Mouse (Mus musculus) midbrain, embryonic 11.5 days (tissue): ENCODE results near the gene Mesp2. TPM values are rescaled to one million over a fixed set of nuclear protein-coding genes. Genes with fewer than 3 reads are reported as not detected.
A peak's percentile ranks its signal among the peaks of the same experiment; 100 is the strongest.
"Not testable (repeated sequence)": the region's sequence is repeated elsewhere in the genome, so short reads cannot be mapped to it uniquely, and the experiment has no call there.

Experiments
- ATAC-seq: fragments of 200-750 bp; cut with Nextera tagmentation; 2 replicates; pipeline ENCODE4 v1.8.0; 2017; ENCODE audit warnings: moderate TSS enrichment, moderate library complexity; ENCODE audit not compliant: low FRiP score
- DNase-seq: peaks from one replicate; pipeline ENCODE4 v3.0.0; 2015; ENCODE audit warnings: low spot score; ENCODE audit errors: missing footprints
- H3K27ac ChIP-seq: fragments of 300-500 bp; sonication (generic); 2 replicates; pipeline ENCODE4 v1.5.1; 2014; ENCODE audit warnings: low read depth, low read length
- H3K27me3 ChIP-seq: fragments of 300-500 bp; sonication (generic); 2 replicates; pipeline ENCODE4 v1.6.1; 2014; ENCODE audit warnings: mild to moderate bottlenecking, low read length, moderate library complexity, mixed read lengths; ENCODE audit not compliant: control insufficient read depth, insufficient read depth
- H3K36me3 ChIP-seq: fragments of 300-500 bp; sonication (generic); 2 replicates; pipeline ENCODE4 v1.6.1; 2014; ENCODE audit warnings: mild to moderate bottlenecking, low read length, moderate library complexity, mixed read lengths; ENCODE audit not compliant: control insufficient read depth, insufficient read depth
- H3K4me1 ChIP-seq: fragments of 300-500 bp; sonication (generic); 2 replicates; pipeline ENCODE4 v1.6.1; 2014; ENCODE audit warnings: low read length; ENCODE audit not compliant: control insufficient read depth, insufficient read depth
- H3K4me2 ChIP-seq: fragments of 300-500 bp; sonication (generic); 2 replicates; pipeline ENCODE4 v1.6.1; 2014; ENCODE audit warnings: mild to moderate bottlenecking, moderate library complexity
- H3K4me3 ChIP-seq: fragments of 300-500 bp; sonication (generic); 2 replicates; pipeline ENCODE4 v1.5.1; 2014; ENCODE audit warnings: low read depth, low read length
- H3K9ac ChIP-seq: fragments of 300-500 bp; sonication (generic); 2 replicates; pipeline ENCODE4 v1.6.1; 2014; ENCODE audit warnings: low read length
- H3K9me3 ChIP-seq: fragments of 300-500 bp; sonication (generic); 2 replicates; pipeline ENCODE4 v1.6.1; 2016; ENCODE audit warnings: low read length; ENCODE audit not compliant: control insufficient read depth
- WGBS: fragments of 180-500 bp; shearing (Covaris S2); extraction: QIAGEN DNeasy Blood & Tissue Kit; methylation state at CpG from one replicate; pipeline ENCODE4 v1.1.7; 2014; 5-methylcytosine and 5-hydroxymethylcytosine counted together
- polyA plus RNA-seq: library from polyadenylated mRNA; unstranded; fragments of >200 nt; fragmentation: Nextera tagmentation; extraction: Ambion mirVana; gene quantifications from 2 replicates; pipeline ENCODE4 v1.2.1, GENCODE M21; 2014

Gene Mesp2
- polyA plus RNA-seq, 1 experiment from 2014 or later = 0.40 TPM

GRCm38 (mm10) chr7:79781826-79782515, 28.6 kb upstream of the Mesp2 start:
- no peaks in the 10 kb centered on the region for H3K4me1 ChIP-seq
- H3K9ac ChIP-seq = no peak overlapping the region
- no peak overlapping the region for H3K4me2 ChIP-seq
- ATAC-seq = no peak
- no peaks in the 10 kb centered on the region for H3K36me3 ChIP-seq
- H3K27ac ChIP-seq = no peak overlapping the region
- no peak overlapping the region for H3K4me3 ChIP-seq
- no peaks in the 10 kb centered on the region for H3K9me3 ChIP-seq
- DNase-seq = peak; percentile 72
- 79% methylated on average over 11 of the region's 11 CpGs for WGBS
- no peaks in the 10 kb centered on the region for H3K27me3 ChIP-seq

GRCm38 (mm10) chr7:79782516-79782855, 28.0 kb upstream of the Mesp2 start:
- no peaks in the 10 kb centered on the region for H3K27me3 ChIP-seq
- H3K4me3 ChIP-seq = no peak overlapping the region
- no peak for ATAC-seq
- no peaks in the 10 kb centered on the region for H3K9me3 ChIP-seq
- no peaks in the 10 kb centered on the region for H3K4me1 ChIP-seq
- peak; percentile 74 for DNase-seq
- H3K4me2 ChIP-seq = no peak overlapping the region
- H3K27ac ChIP-seq = no peak overlapping the region
- no peak overlapping the region for H3K9ac ChIP-seq
- 89% methylated on average over 2 of the region's 2 CpGs for WGBS
- H3K36me3 ChIP-seq = no peaks in the 10 kb centered on the region

GRCm38 (mm10) chr7:79786295-79786694, 24.2 kb upstream of the Mesp2 start:
- ATAC-seq = peak; percentile 58; the same call in 1 of the 2 replicates

GRCm38 (mm10) chr7:79789812-79790211, 20.7 kb upstream of the Mesp2 start:
- WGBS = 21% methylated on average over 2 of the region's 2 CpGs
- not testable (repeated sequence) for H3K27ac ChIP-seq, H3K9me3 ChIP-seq, H3K4me2 ChIP-seq, H3K9ac ChIP-seq, ATAC-seq, H3K4me3 ChIP-seq, H3K36me3 ChIP-seq, H3K4me1 ChIP-seq
- DNase-seq = peak; percentile 19
- peaks cover 36% of the 10 kb centered on the region for H3K27me3 ChIP-seq

More at GRCm38 (mm10) chr7:79786295-79786694, 24.2 kb upstream of the Mesp2 start:
- Histone ChIP-seq H3K4me3 (no peak overlapping the region), H3K27ac (no peak overlapping the region), H3K4me1 (no peaks in the 10 kb centered on the region; the same call in 1 of the 2 replicates), H3K4me2 (no peak overlapping the region), H3K9me3 (no peaks in the 10 kb centered on the region), H3K9ac (no peak overlapping the region), H3K27me3 (peaks cover 4% of the 10 kb centered on the region), H3K36me3 (no peaks in the 10 kb centered on the region)
- WGBS = 18% methylated on average over 6 of the region's 6 CpGs
- peak; percentile 98 for DNase-seq

- ATAC-seq (peak; percentile 49), DNase-seq (peak; percentile 96)
- Histone ChIP-seq H3K27ac (no peak overlapping the region), H3K4me3 (peak overlapping the region; percentile 34), H3K27me3 (peaks cover 36% of the 10 kb centered on the region), H3K4me1 (peaks cover 7% of the 10 kb centered on the region), H3K9me3 (no peaks in the 10 kb centered on the region), H3K4me2 (peak overlapping the region; percentile 54), H3K36me3 (no peaks in the 10 kb centered on the region), H3K9ac (peak overlapping the region; percentile 33)
- WGBS = 1% methylated on average over 80 of the region's 80 CpGs
Measured at GRCm38 (mm10) chr7:79792635-79793421, 17.7 kb upstream of the Mesp2 start.

GRCm38 (mm10) chr7:79793688-79794087, 16.8 kb upstream of the Mesp2 start, which contains the start of gene Mesp1:
Mesp1 (minus strand) TSS chr7:79793788.
- no peaks in the 10 kb centered on the region for H3K9me3 ChIP-seq
- H3K27me3 ChIP-seq = peaks cover 36% of the 10 kb centered on the region

GRCm38 (mm10) chr7:79798606-79799005, 11.9 kb upstream of the Mesp2 start:
- Histone ChIP-seq H3K4me1 (peaks cover 2% of the 10 kb centered on the region; the same call in 1 of the 2 replicates), H3K36me3 (no peaks in the 10 kb centered on the region), H3K27me3 (peaks cover 10% of the 10 kb centered on the region), H3K4me2 (no peak overlapping the region), H3K4me3 (no peak overlapping the region), H3K9ac (no peak overlapping the region), H3K27ac (no peak overlapping the region), H3K9me3 (no peaks in the 10 kb centered on the region)
- no peak for ATAC-seq
- WGBS = 20% methylated on average over 5 of the region's 5 CpGs
- no peak for DNase-seq

More at GRCm38 (mm10) chr7:79793688-79794087, 16.8 kb upstream of the Mesp2 start, which contains the start of gene Mesp1:
- no peaks in the 10 kb centered on the region for H3K36me3 ChIP-seq
- ATAC-seq (no peak), DNase-seq (peak; percentile 87)
- H3K4me1 ChIP-seq = peaks cover 7% of the 10 kb centered on the region
- peak within 1 kb of the TSS; percentile 54 for H3K4me2 ChIP-seq
- no peak within 1 kb of the TSS for H3K27ac ChIP-seq
- 70% methylated on average over 6 of the region's 6 CpGs for WGBS
- peak within 1 kb of the TSS; percentile 33 for H3K9ac ChIP-seq
- peak within 1 kb of the TSS; percentile 34 for H3K4me3 ChIP-seq

- Histone ChIP-seq H3K9me3 (no peaks in the 10 kb centered on the region), H3K9ac (no peak overlapping the region), H3K4me1 (peaks cover 2% of the 10 kb centered on the region; the same call in 1 of the 2 replicates), H3K4me3 (no peak overlapping the region), H3K36me3 (no peaks in the 10 kb centered on the region), H3K27ac (no peak overlapping the region), H3K27me3 (peaks cover 6% of the 10 kb centered on the region), H3K4me2 (no peak overlapping the region)
- 3% methylated on average over 8 of the region's 8 CpGs for WGBS
- no peak for ATAC-seq
- peak; percentile 98 for DNase-seq
Measured at GRCm38 (mm10) chr7:79799048-79799447, 11.5 kb upstream of the Mesp2 start.

- H3K9me3 ChIP-seq = no peaks in the 10 kb centered on the region
- ATAC-seq (no peak), DNase-seq (no peak)
- peaks cover 2% of the 10 kb centered on the region; the same call in 1 of the 2 replicates for H3K4me1 ChIP-seq
- no peak overlapping the region for H3K27ac ChIP-seq
- no peaks in the 10 kb centered on the region for H3K36me3 ChIP-seq
- H3K4me3 ChIP-seq = no peak overlapping the region
- H3K27me3 ChIP-seq = peaks cover under 1% of the 10 kb centered on the region; the same call in 1 of the 2 replicates
- H3K4me2 ChIP-seq = no peak overlapping the region
- no peak overlapping the region for H3K9ac ChIP-seq
- 73% methylated on average over 6 of the region's 6 CpGs for WGBS
Measured at GRCm38 (mm10) chr7:79799506-79799905, 11.0 kb upstream of the Mesp2 start.
